Mouse (Mus musculus) limb, embryonic 12.5 days (tissue): ENCODE results near the gene Gm49366. TPM values are rescaled to one million over a fixed set of nuclear protein-coding genes. Genes with fewer than 3 reads are reported as not detected.
A peak's percentile ranks its signal among the peaks of the same experiment; 100 is the strongest.
"Not testable (repeated sequence)": the region's sequence is repeated elsewhere in the genome, so short reads cannot be mapped to it uniquely, and the experiment has no call there.

Experiments
- ATAC-seq: fragments of 200-750 bp; cut with Nextera tagmentation; 2 replicates; pipeline ENCODE4 v1.8.0; 2017; ENCODE audit warnings: low read depth, moderate TSS enrichment; ENCODE audit not compliant: insufficient number of reproducible peaks, insufficient read depth, low FRiP score, low TSS enrichment
- H3K27ac ChIP-seq: fragments of 300-500 bp; sonication (generic); 2 replicates; pipeline ENCODE4 v1.5.1; 2016; ENCODE audit warnings: mild to moderate bottlenecking, moderate library complexity
- H3K27me3 ChIP-seq: fragments of 300-500 bp; sonication (generic); 2 replicates; pipeline ENCODE4 v1.6.1; 2016; ENCODE audit warnings: mild to moderate bottlenecking, moderate library complexity
- H3K36me3 ChIP-seq: fragments of 300-500 bp; sonication (generic); 2 replicates; pipeline ENCODE4 v1.6.1; 2016; ENCODE audit warnings: mild to moderate bottlenecking, moderate library complexity
- H3K4me1 ChIP-seq: fragments of 300-500 bp; sonication (generic); replicated peaks from 2 replicates; pipeline ENCODE4 v1.6.1; 2016
- H3K4me2 ChIP-seq: fragments of 300-500 bp; sonication (generic); 2 replicates; pipeline ENCODE4 v1.6.1; 2016; ENCODE audit warnings: mild to moderate bottlenecking, moderate library complexity
- H3K4me3 ChIP-seq: fragments of 300-500 bp; sonication (generic); replicated peaks from 2 replicates; pipeline ENCODE4 v1.5.1; 2016; ENCODE audit warnings: mild to moderate bottlenecking
- H3K9ac ChIP-seq: fragments of 300-500 bp; sonication (generic); replicated peaks from 2 replicates; pipeline ENCODE4 v1.6.1; 2016; ENCODE audit warnings: mild to moderate bottlenecking, moderate library complexity
- H3K9me3 ChIP-seq: fragments of 300-500 bp; sonication (generic); 2 replicates; pipeline ENCODE4 v1.6.1; 2016; ENCODE audit warnings: mild to moderate bottlenecking, moderate library complexity
- WGBS: fragments of 180-500 bp; shearing (Covaris S2); methylation state at CpG from one replicate; pipeline ENCODE4 v1.1.7; 2016; 5-methylcytosine and 5-hydroxymethylcytosine counted together
- polyA plus RNA-seq: library from polyadenylated mRNA; unstranded; fragments of >200 nt; fragmentation: Nextera tagmentation; extraction: Ambion mirVana; gene quantifications from 2 replicates; pipeline ENCODE4 v1.2.1, GENCODE M21; 2016

The Gm49366 gene
- polyA plus RNA-seq, 1 experiment from 2014 or later = not detected

GRCm38 (mm10) chr12:84084581-84084980 is 45.8 kb downstream of the Gm49366 start:
- Histone ChIP-seq H3K9ac (no peak overlapping the region), H3K36me3 (no peaks in the 10 kb centered on the region), H3K4me2 (no peak overlapping the region), H3K9me3 (peaks cover 5% of the 10 kb centered on the region), H3K4me1 (no peaks in the 10 kb centered on the region), H3K27me3 (no peaks in the 10 kb centered on the region), H3K27ac (no peak overlapping the region), H3K4me3 (no peak overlapping the region)
- ATAC-seq = no peak
- 91% methylated on average over 4 of the region's 4 CpGs for WGBS

GRCm38 (mm10) chr12:84094666-84095065 is 55.9 kb downstream of the Gm49366 start:
- not testable (repeated sequence) for H3K4me3 ChIP-seq, H3K27me3 ChIP-seq, H3K36me3 ChIP-seq, H3K4me1 ChIP-seq, H3K9ac ChIP-seq, H3K27ac ChIP-seq, ATAC-seq, H3K4me2 ChIP-seq
- 91% methylated on average over 5 of the region's 5 CpGs for WGBS
- peaks cover 42% of the 10 kb centered on the region for H3K9me3 ChIP-seq

- no peak overlapping the region for H3K9ac ChIP-seq
- H3K4me1 ChIP-seq = no peaks in the 10 kb centered on the region
- H3K4me3 ChIP-seq = no peak overlapping the region
- no peak overlapping the region for H3K27ac ChIP-seq
- no peaks in the 10 kb centered on the region for H3K27me3 ChIP-seq
- no peak for ATAC-seq
- H3K36me3 ChIP-seq = no peaks in the 10 kb centered on the region
- 94% methylated on average over 2 of the region's 2 CpGs for WGBS
- no peak overlapping the region for H3K4me2 ChIP-seq
- H3K9me3 ChIP-seq = peaks cover 8% of the 10 kb centered on the region; the same call in 1 of the 2 replicates
These were observed 60.9 kb downstream of the Gm49366 start for GRCm38 (mm10) chr12:84099605-84100004.

GRCm38 (mm10) chr12:84100071-84100470 is 61.3 kb downstream of the Gm49366 start:
- Histone ChIP-seq H3K9me3 (peaks cover 6% of the 10 kb centered on the region; the same call in 1 of the 2 replicates), H3K9ac (no peak overlapping the region), H3K27ac (no peak overlapping the region), H3K27me3 (no peaks in the 10 kb centered on the region), H3K36me3 (no peaks in the 10 kb centered on the region), H3K4me2 (peak overlapping the region; percentile 74; the same call in 1 of the 2 replicates), H3K4me1 (no peaks in the 10 kb centered on the region), H3K4me3 (no peak overlapping the region)
- 71% methylated on average over 1 of the region's 1 CpGs for WGBS
- ATAC-seq = no peak

- Histone ChIP-seq H3K4me2 (peak within 1 kb of the TSS; percentile 74), H3K9ac (peak within 1 kb of the TSS; percentile 71), H3K4me3 (peak within 1 kb of the TSS; percentile 51)
- H3K9me3 ChIP-seq, H3K27ac ChIP-seq, H3K4me1 ChIP-seq, H3K27me3 ChIP-seq, H3K36me3 ChIP-seq: not testable (repeated sequence)
- WGBS = under 1% methylated on average over 76 of the region's 80 CpGs
- ATAC-seq = 0 out of 2 replicates have a peak, but pooled peaks have one; percentile 31
These were observed 62.1 kb downstream of the Gm49366 start, which contains the start of gene Acot6 for GRCm38 (mm10) chr12:84100604-84101492. TSS of gene Acot6 (plus strand) at chr12:84100654.

GRCm38 (mm10) chr12:84101493-84101845 is 62.7 kb downstream of the Gm49366 start:
- Histone ChIP-seq H3K4me2 (peak overlapping the region; percentile 74), H3K9ac (no peak overlapping the region), H3K27me3 (no peaks in the 10 kb centered on the region), H3K4me3 (peak overlapping the region; percentile 51), H3K36me3 (no peaks in the 10 kb centered on the region), H3K27ac (no peak overlapping the region), H3K4me1 (no peaks in the 10 kb centered on the region), H3K9me3 (no peaks in the 10 kb centered on the region)
- 54% methylated on average over 2 of the region's 2 CpGs for WGBS
- no peak for ATAC-seq

GRCm38 (mm10) chr12:84107012-84107411 is 68.3 kb downstream of the Gm49366 start:
- no peaks in the 10 kb centered on the region for H3K4me1 ChIP-seq
- no peak for ATAC-seq
- H3K27me3 ChIP-seq = no peaks in the 10 kb centered on the region
- no peak overlapping the region for H3K27ac ChIP-seq
- H3K36me3 ChIP-seq = no peaks in the 10 kb centered on the region
- H3K9me3 ChIP-seq = no peaks in the 10 kb centered on the region
- WGBS = 72% methylated on average over 3 of the region's 3 CpGs
- no peak overlapping the region for H3K9ac ChIP-seq
- no peak overlapping the region for H3K4me2 ChIP-seq
- H3K4me3 ChIP-seq = no peak overlapping the region

- Histone ChIP-seq H3K9me3 (no peaks in the 10 kb centered on the region), H3K9ac (no peak overlapping the region), H3K4me3 (no peak overlapping the region), H3K27me3 (no peaks in the 10 kb centered on the region), H3K27ac (no peak overlapping the region), H3K4me1 (no peaks in the 10 kb centered on the region), H3K4me2 (no peak overlapping the region), H3K36me3 (no peaks in the 10 kb centered on the region)
- no peak for ATAC-seq
- WGBS = 60% methylated on average over 1 of the region's 1 CpGs
These were observed 69.0 kb downstream of the Gm49366 start for GRCm38 (mm10) chr12:84107692-84108091.

Other genes starting within 250 kb of the Gm49366 start
- gene Numb, start 117.0 kb upstream of the Gm49366 start, polyA plus RNA-seq = 42.0 and 42.1 TPM in 2 replicates
- 21.7 and 21.9 TPM in 2 replicates for gene Riox1, start 88.3 kb upstream of the Gm49366 start, polyA plus RNA-seq
- gene Heatr4, start 54.1 kb upstream of the Gm49366 start, polyA plus RNA-seq = not detected in 2 replicates
- gene Acot2, start 51.1 kb upstream of the Gm49366 start, polyA plus RNA-seq = 17.8 and 21.9 TPM in 2 replicates
- gene Acot1, start 29.4 kb upstream of the Gm49366 start, polyA plus RNA-seq = 38.1 and 43.9 TPM in 2 replicates
- gene Acot4, start 556 bp upstream of the Gm49366 start, polyA plus RNA-seq = 0.14 and 0.39 TPM in 2 replicates
- gene Acot3, start 13.2 kb downstream of the Gm49366 start, polyA plus RNA-seq = 0.59 and 0.66 TPM in 2 replicates
- not detected in 2 replicates for gene Acot5, start 30.4 kb downstream of the Gm49366 start, polyA plus RNA-seq
- gene Acot6, start 61.7 kb downstream of the Gm49366 start, polyA plus RNA-seq = 0.83 and 0.98 TPM in 2 replicates
- gene Dnal1, start 75.4 kb downstream of the Gm49366 start, polyA plus RNA-seq = 6.2 and 7.7 TPM in 2 replicates
- gene Pnma1, start 109.6 kb downstream of the Gm49366 start, polyA plus RNA-seq = 1.2 and 1.3 TPM in 2 replicates
- 7.0 and 8.6 TPM in 2 replicates for gene Elmsan1, start 179.9 kb downstream of the Gm49366 start, polyA plus RNA-seq
- gene Ptgr2, start 246.3 kb downstream of the Gm49366 start, polyA plus RNA-seq = 13.2 and 13.4 TPM in 2 replicates